Mouse (Mus musculus) heart, postnatal 4 days (tissue): ENCODE measurements around the gene Cfap57. TPM values are rescaled to one million over a fixed set of nuclear protein-coding genes. Genes with fewer than 3 reads are reported as not detected.
A peak's percentile ranks its signal among the peaks of the same experiment; 100 is the strongest.

ENCODE experiments used
- DNase-seq: peaks from one replicate; pipeline ENCODE4 v3.0.0; 2021
- total RNA-seq, 2 experiments: library from RNA; stranded (reverse); gene quantifications; 2 replicates each; pipeline ENCODE4 v1.2.3; 2021

The Cfap57 gene
- total RNA-seq, result under 1 TPM in 1 of 2 experiments, not detected in 1; 0.18 TPM

DNA sequence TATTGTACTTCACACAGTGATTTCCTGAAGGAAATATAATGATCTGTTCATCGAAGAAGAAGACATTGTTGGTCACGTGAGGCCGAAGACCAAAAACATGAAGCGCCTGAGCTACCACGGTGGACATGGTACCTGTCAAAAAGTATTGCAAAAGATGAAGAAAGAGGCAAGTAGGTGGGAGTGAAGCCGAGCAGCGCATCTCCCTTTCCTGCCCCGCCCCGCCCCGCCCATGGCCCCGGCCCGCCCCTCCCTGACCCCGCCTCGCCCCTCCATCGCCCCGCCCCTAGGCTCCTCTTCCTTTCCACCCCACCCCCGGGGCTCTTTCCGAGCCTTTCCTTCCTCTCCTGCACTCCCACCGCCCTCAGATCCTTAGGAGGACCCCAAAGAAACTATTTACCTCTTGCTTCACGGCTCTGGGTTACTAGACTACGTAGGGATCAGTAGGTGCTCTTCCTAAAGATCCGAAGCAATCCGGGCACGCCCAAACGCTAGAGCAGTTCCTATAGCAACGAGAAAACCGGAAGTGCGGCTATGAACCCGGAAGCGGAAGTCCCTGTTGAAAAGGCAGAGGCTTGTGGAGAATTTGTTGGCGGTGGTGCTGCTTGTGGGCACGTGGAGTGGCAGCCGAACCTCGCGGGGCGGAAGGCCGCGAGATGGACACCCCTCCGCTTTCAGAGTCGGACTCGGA lies at the start of gene Cfap57, which contains the start of gene Ebna1bp2:
Gene Cfap57 (minus strand): TSS at position 499 of the 688 bp plus-strand sequence.
Gene Ebna1bp2 (plus strand): TSS at position 521 of the 688 bp plus-strand sequence.
- peak; percentile 91 for DNase-seq

DNA sequence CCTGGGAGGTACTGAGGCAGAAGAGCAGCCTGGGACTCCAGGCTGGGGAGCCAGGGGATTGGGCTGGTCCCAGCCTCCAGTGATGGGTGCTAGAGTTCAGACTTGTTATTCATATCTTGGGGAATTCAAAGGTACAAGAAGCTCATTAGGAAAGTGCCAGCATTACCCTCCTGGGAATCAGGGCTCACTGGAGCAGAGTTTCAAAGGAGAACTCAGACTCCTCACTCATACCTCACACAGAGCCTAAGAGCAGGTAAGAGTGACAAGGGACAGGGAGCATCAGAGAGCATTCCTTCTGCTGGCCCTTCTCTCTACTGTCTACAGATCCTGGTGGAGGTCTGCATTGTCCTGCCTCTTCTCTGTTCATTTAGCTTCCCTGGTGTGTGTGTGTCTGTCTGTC lies 38.1 kb upstream of the Cfap57 start, which contains the start of gene Olfr62:
Gene Olfr62 (plus strand): TSS at position 301 of the 400 bp plus-strand sequence.
- no peak for DNase-seq

DNA sequence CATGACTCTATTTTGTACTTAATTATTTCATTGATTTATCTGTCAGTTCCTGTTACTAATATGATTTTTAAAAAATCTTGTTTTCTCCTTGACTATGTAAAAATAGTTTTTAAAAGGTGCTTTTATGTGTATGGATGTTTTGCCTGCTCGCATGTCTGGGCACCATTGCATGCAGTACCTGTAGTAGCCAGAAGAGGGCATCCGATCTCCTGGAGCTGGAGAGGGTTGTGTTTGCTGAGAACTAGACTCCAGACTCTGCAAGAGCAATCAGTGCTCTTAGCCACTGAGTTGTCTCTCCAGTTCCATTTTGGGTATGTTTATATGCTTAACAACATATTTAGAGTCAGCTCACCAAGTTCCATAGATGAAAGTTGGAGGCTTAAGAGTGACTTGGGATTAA lies 24.7 kb upstream of the Cfap57 start:
- peak; percentile 75 for DNase-seq

DNA sequence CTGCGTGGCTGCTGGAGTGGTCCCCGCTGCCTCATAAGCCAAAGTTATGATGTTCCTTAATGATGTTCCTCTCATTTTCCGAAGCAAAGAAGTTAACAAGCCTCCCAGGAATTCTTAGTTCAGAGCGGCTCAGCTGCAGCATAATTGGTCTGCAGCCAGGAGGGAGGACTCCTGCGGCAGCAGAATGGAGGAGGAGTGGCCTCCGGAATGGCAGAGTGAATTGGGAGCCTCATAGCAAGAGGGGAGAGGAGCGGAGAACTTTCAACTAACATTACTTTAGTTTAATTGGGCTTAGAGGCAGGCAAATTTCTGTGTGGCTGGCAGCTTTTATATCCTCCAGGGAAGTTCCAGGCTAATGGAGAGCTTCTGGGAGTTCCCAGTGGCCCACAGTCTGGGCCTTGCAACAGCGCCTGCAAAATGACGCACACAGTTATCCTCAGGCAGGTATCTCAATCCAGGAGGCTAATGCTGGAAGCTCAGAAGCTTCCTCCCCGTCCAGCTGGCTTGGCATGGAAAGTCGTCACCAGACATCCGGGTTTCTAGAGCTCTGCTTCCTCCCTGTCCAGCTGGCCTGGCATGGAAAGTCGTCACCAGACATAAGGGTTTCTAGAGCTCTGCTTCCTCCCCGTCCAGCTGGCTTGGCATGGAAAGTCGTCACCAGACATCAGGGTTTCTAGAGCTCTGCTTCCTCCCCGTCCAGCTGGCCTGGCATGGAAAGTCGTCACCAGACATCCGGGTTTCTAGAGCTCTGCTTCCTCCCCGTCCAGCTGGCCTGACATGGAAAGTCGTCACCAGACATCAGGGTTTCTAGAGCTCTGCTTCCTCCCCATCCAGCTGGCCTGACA lies 22.0 kb upstream of the Cfap57 start:
- DNase-seq, result peak; percentile 41

DNA sequence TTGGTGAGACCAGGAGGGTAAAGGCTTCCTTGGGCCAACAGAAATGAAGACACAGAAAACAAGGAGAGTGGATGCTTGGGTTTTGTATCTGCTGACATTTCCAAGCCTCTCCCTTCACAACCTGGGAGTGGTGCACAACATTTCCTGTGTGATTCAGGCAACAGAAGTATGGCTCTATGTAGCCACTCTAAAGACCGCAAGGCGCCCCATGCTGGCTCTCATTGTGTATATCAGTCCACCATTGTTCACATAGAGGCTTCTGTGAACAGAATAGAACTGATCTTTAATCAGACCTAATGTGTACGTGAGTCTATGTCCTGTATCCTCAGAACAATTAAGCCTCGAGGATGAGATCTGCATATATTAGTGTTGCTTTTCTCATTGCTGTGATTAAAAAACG lies 9.7 kb upstream of the Cfap57 start:
- DNase-seq, result no peak

DNA sequence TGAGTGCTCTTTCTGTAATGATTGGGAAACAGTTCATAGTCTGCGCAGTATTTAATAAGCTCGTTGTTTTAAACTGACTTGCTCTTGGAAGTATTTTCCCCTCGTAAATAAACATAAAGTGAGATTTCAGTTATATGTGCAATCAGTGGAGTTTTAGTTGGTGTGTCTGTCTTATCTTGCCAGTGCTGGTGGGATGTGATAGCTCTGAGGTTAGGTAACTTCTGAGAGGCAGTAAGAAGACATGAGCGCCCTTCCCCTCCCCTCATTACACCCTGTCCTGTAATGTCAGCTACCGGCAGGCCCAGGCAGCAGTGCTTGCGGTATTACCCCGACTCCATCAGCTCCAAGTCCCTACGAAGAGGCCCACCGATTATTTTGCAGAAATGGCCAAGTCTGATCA lies 1.2 kb upstream of the Cfap57 start:
- DNase-seq, result no peak

DNA sequence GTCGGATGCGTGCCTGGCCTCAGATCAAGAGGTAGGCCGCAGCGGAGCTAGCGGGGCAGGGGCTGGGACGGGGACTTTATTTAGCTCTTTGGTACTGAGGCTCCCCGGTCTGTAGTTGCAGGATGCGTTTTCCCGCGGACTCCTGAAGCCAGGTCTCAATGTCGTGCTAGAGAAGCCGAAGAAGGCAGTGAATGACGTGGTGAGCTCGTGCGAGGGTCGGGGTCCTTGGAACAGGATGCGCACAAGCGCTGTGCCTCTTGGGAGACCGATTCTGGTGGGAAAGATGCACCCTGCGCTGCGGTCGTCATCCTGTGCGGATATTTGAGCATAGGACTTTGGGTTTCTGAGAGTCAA lies 367 bp upstream of the Cfap57 start:
- no peak for DNase-seq

DNA sequence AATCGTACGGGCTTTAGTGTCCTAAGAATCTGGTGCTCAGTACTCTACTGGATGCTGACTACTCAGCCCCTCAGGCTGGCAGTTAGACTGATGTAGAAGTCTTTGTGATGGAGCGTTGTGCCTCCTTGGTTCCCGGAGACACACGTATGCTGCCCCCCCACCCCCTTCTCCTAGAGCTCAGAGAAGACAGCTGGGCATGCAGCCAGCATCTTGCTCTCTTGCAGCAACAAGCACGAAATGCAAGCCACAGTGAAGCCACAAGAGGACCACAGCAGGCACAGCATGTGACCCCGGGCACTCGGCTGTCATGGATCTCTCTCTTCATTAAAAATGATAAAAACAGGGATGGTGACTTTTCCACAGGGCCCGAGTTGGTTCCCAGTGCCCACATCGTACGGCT lies 5.2 kb downstream of the Cfap57 start:
- no peak for DNase-seq

DNA sequence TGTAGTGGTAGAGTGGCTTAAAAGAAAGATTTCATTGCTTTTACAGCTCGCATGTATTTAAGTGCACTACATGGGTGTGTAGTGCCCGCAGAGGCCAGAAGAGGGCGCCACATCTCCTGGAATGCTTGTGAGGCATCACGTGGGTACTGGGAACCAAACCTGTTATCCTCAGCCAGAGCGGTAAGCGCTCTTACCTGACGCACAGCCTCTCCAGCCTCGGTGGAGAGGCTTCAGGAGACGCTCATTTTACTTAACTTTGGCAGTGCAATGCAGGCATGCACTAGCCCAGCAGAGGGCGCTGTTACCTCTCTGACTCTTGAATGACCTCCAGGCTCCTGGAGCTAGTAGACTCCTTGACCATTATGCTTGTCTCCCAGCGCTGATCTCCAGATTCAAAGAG lies 8.0 kb downstream of the Cfap57 start:
- DNase-seq, result peak; percentile 63

DNA sequence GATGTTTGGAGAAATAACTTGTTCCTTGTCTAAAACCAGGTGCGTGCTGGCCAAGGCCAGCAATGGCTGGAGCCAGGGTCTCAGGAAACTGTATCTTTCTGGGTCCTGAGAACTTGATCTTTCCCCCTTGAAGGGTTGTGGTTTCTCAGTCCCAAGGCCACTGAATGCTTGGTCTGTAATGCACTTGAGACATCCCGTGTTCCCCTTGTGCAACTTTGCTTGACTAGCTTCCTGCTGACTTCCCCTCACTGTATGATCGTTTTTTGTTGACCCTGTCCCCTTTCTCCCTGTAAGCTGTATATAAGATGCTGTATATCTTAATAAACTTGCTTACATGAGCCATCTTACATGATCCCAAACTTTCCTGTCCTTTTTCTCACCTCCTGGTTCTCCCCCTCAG lies 10.7 kb downstream of the Cfap57 start:
- no peak for DNase-seq

DNA sequence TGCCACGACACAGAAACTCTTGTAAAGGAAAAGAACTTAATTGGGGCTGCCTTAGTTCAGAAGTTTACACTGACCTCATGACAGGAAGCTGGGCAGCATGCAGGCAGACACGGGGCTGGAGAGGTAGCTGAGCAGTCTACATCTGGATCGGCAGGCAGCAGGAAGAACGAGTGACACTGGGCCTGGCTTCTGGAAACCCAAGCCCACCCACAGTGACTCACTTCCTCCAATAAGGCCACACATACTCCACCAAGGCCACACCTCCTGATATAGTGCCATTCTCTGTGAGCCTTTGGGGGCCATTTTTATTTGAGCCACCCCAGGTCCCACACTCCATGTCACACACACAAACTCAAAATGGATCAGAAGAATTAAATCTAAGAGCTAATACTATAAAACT lies 16.5 kb downstream of the Cfap57 start:
- DNase-seq, result no peak

DNA sequence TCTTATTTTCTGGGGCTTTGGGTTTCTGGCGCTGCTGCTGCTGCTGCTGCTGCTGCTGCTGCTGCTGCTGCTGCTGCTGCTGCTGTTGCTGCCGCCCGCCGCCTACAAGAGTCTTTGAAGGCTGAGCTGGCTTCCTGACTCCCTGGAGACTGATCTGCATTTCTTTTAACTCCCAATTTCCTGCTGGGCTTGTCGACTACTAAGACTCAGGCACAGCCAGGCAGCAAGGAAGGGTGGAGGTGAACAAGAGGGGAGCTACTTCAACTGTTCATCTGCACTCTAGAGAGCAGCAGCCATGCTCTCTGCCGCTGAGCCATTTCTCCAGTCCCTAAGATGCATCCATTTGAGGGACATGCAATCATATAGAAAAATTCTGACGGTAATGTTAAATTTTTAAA lies 30.8 kb downstream of the Cfap57 start:
- DNase-seq, result no peak

DNA sequence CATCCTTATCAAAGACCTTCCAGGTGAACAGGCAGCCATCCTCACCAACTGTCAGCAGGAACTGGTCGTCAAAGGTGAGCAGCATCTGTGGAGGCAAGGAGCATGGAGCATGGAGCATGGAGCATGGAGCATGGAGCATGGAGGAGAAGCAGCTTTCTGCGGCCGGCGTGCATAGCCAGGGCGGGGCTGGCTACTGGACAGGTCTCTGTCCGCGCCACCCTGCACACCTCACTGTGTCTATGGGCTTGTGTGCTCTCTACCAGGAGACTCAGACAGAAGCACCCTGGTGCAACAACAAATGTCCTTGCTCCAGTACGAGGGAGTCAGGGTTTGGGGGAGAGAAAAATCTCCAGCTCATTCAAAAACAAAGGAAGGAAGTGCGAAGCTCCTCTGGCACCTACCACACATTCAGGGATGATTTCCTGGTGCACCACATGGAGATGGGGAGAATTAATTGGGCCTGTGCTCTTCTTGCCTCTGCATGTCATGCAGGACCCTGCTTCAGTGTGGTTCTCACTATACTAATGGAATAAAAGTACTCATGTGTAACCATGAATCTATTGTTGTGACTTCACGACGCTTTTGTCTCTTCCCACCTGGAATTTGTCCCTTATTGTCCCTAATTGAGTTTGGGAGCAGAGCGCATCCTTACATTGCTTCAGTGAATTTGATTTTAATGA lies 31.4 kb downstream of the Cfap57 start:
- DNase-seq, result no peak

DNA sequence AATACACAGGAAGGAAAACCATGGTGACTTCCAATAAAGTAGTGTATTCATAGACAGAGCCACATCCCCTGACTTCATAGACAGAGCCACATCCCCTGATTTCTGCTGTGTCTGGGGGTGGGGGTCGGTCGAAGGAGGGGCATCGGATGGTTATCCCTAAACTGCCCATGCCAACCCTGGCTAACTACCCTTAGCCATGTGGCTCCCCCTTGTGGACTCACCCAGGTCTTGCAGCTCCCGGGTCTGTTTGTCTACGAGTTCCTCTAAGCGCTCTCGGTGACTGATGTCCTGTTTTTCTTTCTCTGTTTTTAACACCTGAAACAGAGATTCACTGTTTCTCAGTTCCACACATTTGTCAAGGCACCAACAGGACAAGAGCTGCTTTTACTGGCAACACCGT lies 37.9 kb downstream of the Cfap57 start:
- DNase-seq, result no peak

DNA sequence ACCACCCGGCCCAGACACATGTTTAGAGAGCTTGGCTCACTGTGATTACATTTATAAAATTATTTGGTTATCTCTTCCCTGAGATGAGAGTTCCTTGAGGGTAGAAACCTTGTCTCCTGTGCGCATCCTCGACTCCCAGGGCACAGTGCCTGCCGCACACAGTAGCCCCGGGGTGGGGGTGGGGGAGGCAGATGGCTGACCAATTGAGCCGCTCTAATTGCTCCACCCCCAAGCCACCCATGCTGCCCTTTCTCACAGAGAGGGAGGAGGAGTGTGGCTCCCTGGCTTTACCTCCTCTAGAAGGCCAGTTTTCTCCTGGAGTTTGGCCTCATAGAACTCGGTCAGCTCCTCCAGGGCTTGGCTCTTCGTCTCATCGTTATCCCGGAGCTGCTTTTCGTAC lies 39.1 kb downstream of the Cfap57 start:
- DNase-seq, result no peak

DNA sequence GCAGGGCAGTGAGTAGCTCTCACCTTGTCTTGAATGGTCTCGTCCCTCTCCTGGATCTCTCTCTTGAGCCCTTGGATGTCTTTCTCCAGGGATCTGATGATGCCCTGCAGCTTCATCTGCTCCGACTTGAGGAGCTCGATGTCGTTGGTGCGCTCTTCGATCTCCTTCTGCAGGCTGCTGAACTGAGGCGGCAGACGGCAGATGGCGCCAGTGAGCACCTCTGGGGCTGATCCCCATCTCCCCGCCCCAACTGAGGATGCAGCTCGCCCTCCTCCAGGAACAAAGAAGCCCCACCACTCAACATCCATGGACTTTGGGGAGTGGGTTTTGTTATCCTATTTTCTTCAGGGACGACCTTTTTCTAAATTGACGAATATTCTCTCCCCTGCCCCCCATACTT lies 41.3 kb downstream of the Cfap57 start:
- DNase-seq, result peak; percentile 63

DNA sequence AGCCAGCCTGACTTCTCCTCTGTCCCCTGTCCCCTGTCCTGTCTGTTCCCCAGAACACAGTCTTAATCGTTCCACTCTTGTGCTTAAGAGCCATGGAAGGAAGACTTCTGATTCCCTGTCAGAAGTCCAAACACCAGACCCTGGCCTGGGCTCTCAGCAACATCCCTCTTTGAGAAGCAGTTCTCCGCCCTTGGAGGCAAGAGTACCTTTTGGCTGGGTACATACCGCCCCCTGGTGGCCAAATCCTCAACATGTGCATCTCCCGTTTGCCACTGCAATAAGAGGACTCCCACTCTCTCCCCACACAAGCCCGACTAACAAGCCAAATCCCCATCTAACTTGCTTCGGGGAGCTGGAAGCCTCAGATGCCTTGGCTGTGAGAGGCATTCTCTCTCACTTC lies 44.5 kb downstream of the Cfap57 start:
- DNase-seq, result peak; percentile 91

DNA sequence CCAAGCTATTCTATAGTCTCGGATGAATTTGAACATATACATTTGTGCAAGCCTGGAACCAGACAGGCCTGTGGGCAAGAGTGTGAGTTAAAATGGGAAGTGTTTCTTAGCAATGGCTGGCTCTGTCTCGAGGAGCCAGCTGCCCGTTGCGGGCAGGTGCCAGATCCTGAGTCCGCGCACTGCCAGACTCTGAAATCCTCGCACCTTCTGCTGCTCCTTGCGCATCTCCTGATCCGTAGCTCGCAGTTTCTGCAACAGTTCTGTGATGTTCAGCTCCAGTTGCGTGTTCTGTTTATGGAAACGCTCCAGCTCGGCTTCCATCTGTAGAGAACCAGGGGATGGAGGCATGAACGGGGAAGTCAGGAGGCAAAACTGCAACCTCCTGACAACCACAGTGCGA lies 49.1 kb downstream of the Cfap57 start:
- DNase-seq, result no peak

DNA sequence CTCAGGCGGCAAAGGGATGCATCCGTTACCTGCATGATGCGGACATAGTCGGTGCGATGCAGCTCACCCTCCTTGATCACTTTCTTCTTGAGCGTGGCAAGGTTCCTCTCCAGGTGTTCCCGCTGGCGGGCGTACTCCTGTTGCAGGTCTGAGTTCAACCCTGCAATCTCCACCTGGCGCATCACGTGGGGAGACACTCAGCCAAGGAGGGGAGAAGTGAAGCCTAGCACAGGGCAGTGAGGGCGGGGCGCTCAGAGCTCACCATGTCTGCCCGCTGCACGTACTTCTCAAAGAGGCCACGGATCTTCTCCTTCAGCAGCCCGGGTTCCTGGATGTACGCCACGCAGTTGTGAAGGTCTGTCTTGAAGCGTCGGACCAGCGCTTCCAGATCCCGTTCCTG lies 51.3 kb downstream of the Cfap57 start:
- no peak for DNase-seq

DNA sequence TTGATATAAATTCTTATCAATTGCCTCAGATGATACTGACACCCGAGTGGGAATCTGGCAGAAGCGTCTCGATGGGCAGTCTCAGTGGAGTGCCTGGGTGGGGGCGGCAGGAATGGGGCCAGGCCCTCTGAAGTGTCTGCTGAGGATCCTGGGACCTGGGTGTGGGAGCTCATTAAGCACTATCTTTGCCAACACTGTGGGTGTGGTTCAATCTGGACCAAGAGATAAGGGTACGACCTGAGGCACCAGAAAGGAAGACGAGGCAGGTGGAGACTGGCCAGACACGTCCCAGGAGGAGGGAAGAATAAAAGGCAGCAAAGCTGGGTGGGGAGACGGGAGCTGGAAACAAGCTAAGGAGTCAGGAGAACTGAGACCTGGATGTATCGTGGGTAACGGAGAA lies 51.9 kb downstream of the Cfap57 start:
- DNase-seq, result peak; percentile 11

DNA sequence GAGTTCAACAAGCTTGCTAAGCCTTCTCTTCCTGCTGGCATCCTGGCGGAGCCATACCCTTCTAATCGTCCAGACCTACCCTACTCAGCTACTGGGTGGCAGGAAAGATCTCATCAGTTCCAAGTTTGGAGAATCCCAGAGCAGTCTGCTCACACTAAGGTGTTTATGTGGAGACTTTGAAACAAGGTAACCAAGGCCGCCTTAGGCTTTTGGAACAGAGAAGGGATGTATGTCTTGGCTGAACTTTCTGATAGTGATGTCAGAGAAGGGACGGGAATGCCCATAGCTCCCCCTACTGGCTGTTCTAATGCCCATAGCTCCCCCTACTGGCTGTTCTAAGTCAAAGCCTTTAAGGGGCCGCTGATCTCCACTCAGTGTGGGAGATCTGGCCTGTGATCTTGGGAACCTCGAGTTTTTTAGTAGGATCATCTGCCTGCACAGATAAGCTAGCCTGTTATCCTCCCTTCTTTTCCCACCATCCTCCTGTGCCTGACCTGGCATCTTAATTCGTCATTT lies 54.4 kb downstream of the Cfap57 start:
- peak; percentile 72 for DNase-seq

DNA sequence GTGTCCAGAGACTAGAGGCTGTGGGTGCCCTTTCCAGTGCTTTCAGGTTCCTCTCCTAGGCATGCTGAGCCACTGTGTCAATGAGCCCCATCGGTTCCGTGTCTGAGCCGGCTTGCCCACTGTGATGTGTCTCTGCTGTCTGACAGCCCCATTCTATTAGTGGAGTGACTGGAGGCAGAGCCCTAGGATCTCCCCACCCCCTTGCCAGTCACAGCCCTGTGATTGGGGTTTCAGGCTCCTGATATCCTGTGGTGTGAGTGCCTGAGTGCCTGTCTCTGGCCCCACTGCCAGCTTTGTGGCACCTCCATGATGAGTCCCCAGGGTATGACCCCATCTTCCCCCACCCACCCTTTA lies 55.7 kb downstream of the Cfap57 start:
- DNase-seq, result no peak
